Mouse (Mus musculus) frontal cortex, adult 2 months (tissue): Measurements from ENCODE around the gene Mpp5. TPM values are rescaled to one million over a fixed set of nuclear protein-coding genes. Genes with fewer than 3 reads are reported as not detected.
A peak's percentile ranks its signal among the peaks of the same experiment; 100 is the strongest.

ENCODE experiments used
- DNase-seq, 2 experiments: peaks; one replicate each; pipeline ENCODE4 v3.0.0; 2022; ENCODE audit warnings: low spot score in 1 of 2; ENCODE audit errors: extremely low spot score in 1 of 2
- polyA plus RNA-seq: library from polyadenylated mRNA; depleted of rRNA; stranded (reverse); fragments of >200 nt; gene quantifications from 2 replicates; pipeline ENCODE4 v1.2.3, GENCODE M21; 2012; rRNA removed

Gene Mpp5
- polyA plus RNA-seq, 1 experiment, result 11.4 TPM

DNA sequence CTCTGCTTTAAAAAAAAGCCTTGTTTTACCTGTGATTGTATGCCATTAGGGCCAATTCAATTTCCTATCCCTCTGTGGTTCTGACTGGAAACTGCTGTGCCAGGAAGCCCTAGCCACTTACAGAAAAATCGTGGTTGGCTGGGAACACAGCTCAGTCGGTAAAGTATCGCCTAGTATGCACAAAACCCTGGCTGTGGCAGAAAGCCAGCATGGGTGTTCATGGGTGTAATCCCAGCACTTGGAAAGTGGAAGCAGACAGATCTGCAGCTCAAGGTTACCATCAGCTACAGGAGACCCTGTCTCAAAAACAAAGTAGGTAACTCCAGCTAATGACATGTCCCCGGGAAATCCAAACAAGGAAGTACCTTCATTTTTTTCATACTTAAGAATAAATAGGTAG is 91.2 kb downstream of the Mpp5 start:
- DNase-seq, result peak in 1 of 2 experiments; percentile 7

- DNase-seq, result no peak
Observed at GRCm38 (mm10) chr12:78842429-78842828, 93.7 kb downstream of the Mpp5 start.

DNA sequence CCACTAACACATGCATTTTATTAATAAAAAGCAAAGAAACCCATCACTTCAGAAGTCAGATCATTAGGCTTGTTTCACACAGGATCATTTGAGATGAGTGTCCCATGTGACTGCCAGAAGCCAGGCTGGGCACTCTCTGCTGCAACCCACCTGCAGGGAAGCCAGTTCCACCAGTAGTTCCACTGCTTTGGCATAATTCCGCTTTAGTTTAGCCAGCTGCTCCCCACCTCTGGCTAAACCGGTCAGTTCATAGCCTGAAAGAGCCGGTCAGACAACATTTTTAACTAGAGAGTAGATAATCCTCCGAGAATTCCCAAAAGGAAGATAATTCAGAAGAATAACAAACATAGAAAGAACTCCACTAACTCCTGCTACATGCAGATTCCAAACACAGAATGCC is 99.5 kb downstream of the Mpp5 start:
- no peak for DNase-seq

DNA sequence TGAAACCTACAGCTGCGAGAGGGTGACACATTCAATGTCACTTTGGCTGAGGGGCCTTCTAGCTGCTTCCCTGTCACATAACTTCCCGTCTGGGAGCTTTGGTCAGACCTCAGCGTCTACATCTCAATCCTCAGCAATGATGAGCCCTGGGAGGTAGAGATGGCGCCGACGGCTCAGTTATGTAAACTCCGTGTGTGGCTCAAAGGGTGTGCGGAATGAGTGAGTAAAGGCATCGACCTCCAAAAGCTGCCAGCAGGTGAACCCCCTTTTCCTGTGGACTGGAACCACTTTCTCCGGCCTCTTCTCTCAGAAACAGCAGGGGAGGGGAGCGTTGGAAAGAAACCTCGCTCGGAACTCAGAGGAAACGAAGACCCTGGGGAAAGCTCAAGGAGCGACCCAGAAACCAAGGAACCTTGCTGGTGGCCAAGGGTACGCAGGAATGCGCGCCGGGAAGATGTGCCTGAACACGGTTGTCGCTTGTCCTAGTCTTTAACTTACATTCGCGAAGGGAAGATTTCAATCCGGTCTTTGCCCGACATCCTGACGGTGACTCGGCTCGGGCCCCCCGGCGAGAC is 112.3 kb downstream of the Mpp5 start:
- DNase-seq, result peak in 1 of 2 experiments; percentile 30

DNA sequence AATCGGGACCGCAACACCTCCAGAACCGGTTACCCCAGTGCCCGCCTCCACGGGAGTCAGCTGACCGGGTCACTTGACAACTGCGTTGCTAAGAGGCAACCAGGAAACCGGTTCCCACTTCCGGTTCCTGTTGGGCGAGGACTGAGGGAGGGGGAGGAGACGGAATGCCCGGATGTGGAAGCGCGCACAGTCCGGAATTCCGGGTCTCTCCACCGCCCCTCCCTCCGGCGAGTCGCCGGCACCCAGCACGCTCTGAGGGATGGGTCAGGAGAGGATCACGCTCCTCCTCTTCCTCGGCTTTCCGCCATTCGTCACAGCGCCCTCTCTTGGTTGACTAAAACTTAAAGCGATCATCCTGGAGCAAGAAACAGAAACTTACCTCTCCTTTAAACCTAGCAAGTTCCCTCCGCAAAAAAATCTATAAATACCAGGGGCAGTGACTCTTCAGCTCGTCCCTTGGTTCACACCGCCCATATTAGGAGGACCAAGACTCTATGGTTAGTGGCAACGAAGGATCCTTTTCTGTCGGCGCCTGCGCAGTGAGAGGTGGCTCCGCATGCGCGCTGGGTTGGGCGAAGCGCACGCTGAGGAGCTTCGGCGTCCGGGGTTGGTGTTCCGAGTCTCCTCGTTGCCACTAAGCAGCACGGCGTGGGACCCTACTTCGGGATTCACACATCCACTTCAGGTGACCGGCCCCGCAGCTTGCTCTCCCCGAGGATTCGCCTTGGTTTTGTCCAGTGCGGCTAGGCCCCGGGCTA is 113.0 kb downstream of the Mpp5 start, which contains the start of the genes Atp6v1d and Eif2s1:
Gene Atp6v1d (minus strand): TSS at position 143 of the 758 bp plus-strand sequence.
Gene Eif2s1 (plus strand): TSS at position 324 of the 758 bp plus-strand sequence.
- DNase-seq, result peak; percentile 99

DNA sequence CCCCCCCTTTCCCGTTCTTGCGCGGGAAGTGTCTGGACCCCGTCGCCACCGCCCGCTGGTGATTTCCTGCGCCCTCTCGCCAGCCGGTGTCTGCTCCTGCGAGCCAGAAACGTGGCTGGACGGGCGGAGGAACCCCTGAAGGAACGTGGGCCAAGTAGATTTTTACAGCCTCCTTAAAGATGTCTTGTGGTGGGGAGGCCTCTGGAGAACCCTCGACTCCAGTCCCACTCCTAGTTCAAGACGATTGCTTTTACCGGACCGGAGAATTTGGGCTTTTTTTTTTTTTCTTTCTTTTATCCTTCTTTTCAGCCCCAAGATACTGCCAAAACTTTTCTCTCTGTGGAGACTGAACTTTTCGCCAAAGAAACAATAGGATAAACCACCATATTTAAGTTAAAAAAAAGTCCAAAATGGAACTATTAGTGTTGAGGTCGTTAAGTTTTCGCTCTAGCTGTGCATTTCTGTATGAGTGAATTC is 113.6 kb downstream of the Mpp5 start:
- no peak for DNase-seq

GRCm38 (mm10) chr12:78865434-78865833 is 116.7 kb downstream of the Mpp5 start:
- no peak for DNase-seq

DNA sequence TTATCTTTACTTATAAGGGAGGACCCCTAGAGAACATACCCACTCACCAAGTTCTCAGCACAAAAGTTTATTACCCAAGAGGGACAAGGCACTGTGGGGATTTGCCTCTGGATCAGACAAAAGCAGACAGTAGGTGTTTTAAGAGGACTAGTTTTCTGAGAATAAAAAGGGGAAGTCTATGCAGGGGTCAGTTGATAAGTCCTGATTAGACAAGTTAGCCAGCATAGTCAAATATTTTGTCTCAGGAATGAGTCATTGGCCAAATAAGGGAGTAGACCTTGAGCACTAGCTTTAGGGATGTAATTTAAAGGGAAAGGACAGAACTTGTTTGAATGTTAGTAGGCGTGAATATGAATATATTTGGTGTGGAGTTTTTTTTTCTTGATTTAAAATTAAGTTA is 119.4 kb downstream of the Mpp5 start:
- DNase-seq, result no peak

DNA sequence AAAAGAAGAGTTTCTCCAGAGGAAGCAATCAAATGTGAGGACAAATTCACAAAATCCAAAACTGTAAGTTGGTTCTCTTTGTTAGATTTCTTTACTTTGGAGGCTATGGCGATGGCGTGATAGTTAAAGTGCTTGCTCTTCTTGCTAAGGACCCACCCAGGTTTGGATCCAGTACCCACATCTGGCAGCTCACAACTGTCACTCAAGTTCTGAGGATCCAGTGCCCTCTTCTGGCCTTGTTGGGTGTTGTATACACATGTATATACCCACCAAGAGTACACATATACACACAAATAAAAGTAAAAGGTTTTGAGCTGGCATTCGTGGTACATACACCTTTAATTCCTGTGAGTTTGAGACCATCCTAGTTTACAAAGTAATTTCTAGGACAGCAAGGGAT is 125.9 kb downstream of the Mpp5 start:
- no peak for DNase-seq

DNA sequence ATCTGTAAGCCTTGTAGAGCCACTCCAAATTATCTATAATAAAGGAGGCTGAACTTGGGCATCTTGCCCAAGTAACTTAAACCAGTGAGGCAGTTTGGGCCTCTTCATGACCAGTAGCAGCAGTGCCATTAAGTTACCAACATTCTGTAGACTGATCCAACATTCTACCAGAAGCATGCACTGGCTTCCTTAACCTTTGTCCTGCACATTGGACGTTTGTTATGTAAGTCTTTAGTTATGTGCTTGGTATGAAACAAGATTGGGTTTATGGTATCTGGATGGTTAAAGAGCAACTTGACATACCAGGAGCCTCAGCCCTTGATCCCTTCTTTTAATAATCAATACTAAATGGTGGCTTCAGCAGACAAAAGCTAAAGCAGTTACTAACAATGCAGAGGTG is 141.4 kb downstream of the Mpp5 start:
- DNase-seq, result no peak

Other genes with a start within 250 kb of the Mpp5 start
- 0.23 and 0.60 TPM in 2 replicates for gene Fam71d, start 57.4 kb upstream of the Mpp5 start, polyA plus RNA-seq
- gene Atp6v1d, start 112.7 kb downstream of the Mpp5 start, polyA plus RNA-seq, result 215 and 242 TPM in 2 replicates
- gene Eif2s1, start 112.9 kb downstream of the Mpp5 start, polyA plus RNA-seq, result 24.2 and 30.1 TPM in 2 replicates
- 0.14 and 0.17 TPM in 2 replicates for gene Plek2, start 158.1 kb downstream of the Mpp5 start, polyA plus RNA-seq